Mouse (Mus musculus) cerebellum, adult 11-12 months (tissue): ENCODE results near the gene Tmprss3.

Experiments
- DNase-seq: peaks from one replicate; pipeline ENCODE4 v3.0.0; 2022

The Tmprss3 gene

GRCm38 (mm10) chr17:31198877-31199276 lies at the start of gene Tmprss3:
Gene Tmprss3 (minus strand): TSS chr17:31198977.
- no peak for DNase-seq

GRCm38 (mm10) chr17:31247144-31247543 lies 48.4 kb upstream of the Tmprss3 start:
- DNase-seq: no peak

- DNase-seq: no peak
These were observed 46.5 kb upstream of the Tmprss3 start for GRCm38 (mm10) chr17:31245321-31245720.

GRCm38 (mm10) chr17:31242764-31243163 lies 44.0 kb upstream of the Tmprss3 start:
- no peak for DNase-seq

GRCm38 (mm10) chr17:31241156-31241555 lies 42.4 kb upstream of the Tmprss3 start:
- no peak for DNase-seq

GRCm38 (mm10) chr17:31238234-31239020 lies 39.6 kb upstream of the Tmprss3 start:
- no peak for DNase-seq

GRCm38 (mm10) chr17:31235915-31236314 lies 37.1 kb upstream of the Tmprss3 start:
- DNase-seq: no peak

GRCm38 (mm10) chr17:31232251-31233010 lies 33.7 kb upstream of the Tmprss3 start:
- DNase-seq: no peak

GRCm38 (mm10) chr17:31231780-31232179 lies 33.0 kb upstream of the Tmprss3 start:
- no peak for DNase-seq

GRCm38 (mm10) chr17:31226931-31227330 lies 28.2 kb upstream of the Tmprss3 start:
- DNase-seq: no peak

- DNase-seq: no peak
These were observed 27.6 kb upstream of the Tmprss3 start for GRCm38 (mm10) chr17:31226368-31226767.

GRCm38 (mm10) chr17:31224591-31224990 lies 25.8 kb upstream of the Tmprss3 start:
- no peak for DNase-seq

- DNase-seq: no peak
These were observed 25.1 kb upstream of the Tmprss3 start for GRCm38 (mm10) chr17:31223835-31224234.

GRCm38 (mm10) chr17:31222810-31223310 lies 24.1 kb upstream of the Tmprss3 start:
- no peak for DNase-seq

- DNase-seq: no peak
These were observed 17.5 kb upstream of the Tmprss3 start for GRCm38 (mm10) chr17:31216068-31216955.

GRCm38 (mm10) chr17:31211881-31212280 lies 13.1 kb upstream of the Tmprss3 start:
- DNase-seq: no peak

GRCm38 (mm10) chr17:31210299-31210698 lies 11.5 kb upstream of the Tmprss3 start:
- DNase-seq: no peak

- no peak for DNase-seq
These were observed 10.7 kb upstream of the Tmprss3 start for GRCm38 (mm10) chr17:31209376-31209930.

GRCm38 (mm10) chr17:31208654-31209053 lies 9.9 kb upstream of the Tmprss3 start:
- no peak for DNase-seq

GRCm38 (mm10) chr17:31207771-31208334 lies 9.1 kb upstream of the Tmprss3 start, which contains the start of gene Ubash3a:
Gene Ubash3a (plus strand): TSS chr17:31207873.
- no peak for DNase-seq

GRCm38 (mm10) chr17:31196283-31196682 lies 2.5 kb downstream of the Tmprss3 start:
- no peak for DNase-seq

GRCm38 (mm10) chr17:31195207-31195606 lies 3.6 kb downstream of the Tmprss3 start:
- no peak for DNase-seq
